Mouse (Mus musculus) liver, embryonic 15.5 days (tissue): ENCODE results near the gene Dera. TPM values are rescaled to one million over a fixed set of nuclear protein-coding genes. Genes with fewer than 3 reads are reported as not detected.

ENCODE experiments used
- ATAC-seq: fragments of 200-750 bp; cut with Nextera tagmentation; 2 replicates; pipeline ENCODE4 v1.8.0; 2017; ENCODE audit warnings: moderate number of reproducible peaks, mild to moderate bottlenecking, moderate library complexity; ENCODE audit not compliant: insufficient read depth
- H3K27ac ChIP-seq: fragments of 300-500 bp; sonication (generic); replicated peaks from 2 replicates; pipeline ENCODE4 v1.5.1; 2015; ENCODE audit warnings: mild to moderate bottlenecking, inconsistent platforms
- H3K27me3 ChIP-seq: fragments of 300-500 bp; sonication (generic); 2 replicates; pipeline ENCODE4 v1.6.1; 2015; ENCODE audit warnings: mild to moderate bottlenecking, inconsistent platforms
- H3K36me3 ChIP-seq: fragments of 300-500 bp; sonication (generic); replicated peaks from 2 replicates; pipeline ENCODE4 v1.6.1; 2015; ENCODE audit warnings: moderate library complexity, mild to moderate bottlenecking, inconsistent platforms
- H3K4me1 ChIP-seq: fragments of 300-500 bp; sonication (generic); replicated peaks from 2 replicates; pipeline ENCODE4 v1.6.1; 2015; ENCODE audit warnings: inconsistent platforms
- H3K4me2 ChIP-seq: fragments of 300-500 bp; sonication (generic); 2 replicates; pipeline ENCODE4 v1.6.1; 2015; ENCODE audit warnings: moderate library complexity, mild to moderate bottlenecking, inconsistent platforms
- H3K4me3 ChIP-seq: fragments of 300-500 bp; sonication (generic); replicated peaks from 2 replicates; pipeline ENCODE4 v1.5.1; 2015; ENCODE audit warnings: mild to moderate bottlenecking, inconsistent platforms
- H3K9ac ChIP-seq: fragments of 300-500 bp; sonication (generic); 2 replicates; pipeline ENCODE4 v1.6.1; 2015; ENCODE audit warnings: moderate library complexity, mild to moderate bottlenecking, inconsistent platforms
- H3K9me3 ChIP-seq: fragments of 300-500 bp; sonication (generic); replicated peaks from 2 replicates; pipeline ENCODE4 v1.6.1; 2016; ENCODE audit warnings: inconsistent platforms
- WGBS: fragments of 180-500 bp; shearing (Covaris S2); methylation state at CpG from one replicate; pipeline ENCODE4 v1.1.7; 2015; ENCODE audit warnings: mixed read lengths; ENCODE audit not compliant: insufficient replicate concordance; 5-methylcytosine and 5-hydroxymethylcytosine counted together
- polyA plus RNA-seq: library from polyadenylated mRNA; unstranded; fragments of >200 nt; fragmentation: Nextera tagmentation; extraction: Ambion mirVana; gene quantifications from 2 replicates; pipeline ENCODE4 v1.2.1, GENCODE M21; 2015

The Dera gene
- polyA plus RNA-seq, 1 experiment from 2014 or later = 39.9 TPM

GRCm38 (mm10) chr6:137857198-137858194 lies 103.2 kb downstream of the Dera start:
- no peak overlapping the region for H3K27ac ChIP-seq
- no peak for ATAC-seq
- H3K9me3 ChIP-seq = no peaks in the 10 kb centered on the region
- H3K4me3 ChIP-seq = no peak overlapping the region
- WGBS = 67% methylated on average over 10 of the region's 10 CpGs
- no peak overlapping the region for H3K4me2 ChIP-seq
- no peaks in the 10 kb centered on the region for H3K36me3 ChIP-seq
- H3K27me3 ChIP-seq = no peaks in the 10 kb centered on the region
- H3K9ac ChIP-seq = no peak overlapping the region
- no peaks in the 10 kb centered on the region for H3K4me1 ChIP-seq

GRCm38 (mm10) chr6:137869903-137870580 lies 115.7 kb downstream of the Dera start:
- Histone ChIP-seq H3K27me3 (no peaks in the 10 kb centered on the region), H3K27ac (no peak overlapping the region), H3K4me1 (no peaks in the 10 kb centered on the region), H3K4me2 (no peak overlapping the region), H3K9ac (no peak overlapping the region), H3K9me3 (no peaks in the 10 kb centered on the region), H3K4me3 (no peak overlapping the region), H3K36me3 (no peaks in the 10 kb centered on the region)
- ATAC-seq = no peak
- 71% methylated on average over 7 of the region's 7 CpGs for WGBS

GRCm38 (mm10) chr6:137870667-137871066 lies 116.3 kb downstream of the Dera start:
- Histone ChIP-seq H3K27ac (no peak overlapping the region), H3K9ac (no peak overlapping the region), H3K27me3 (no peaks in the 10 kb centered on the region), H3K36me3 (no peaks in the 10 kb centered on the region), H3K4me3 (no peak overlapping the region), H3K9me3 (no peaks in the 10 kb centered on the region), H3K4me2 (no peak overlapping the region), H3K4me1 (no peaks in the 10 kb centered on the region)
- ATAC-seq = no peak
- 63% methylated on average over 6 of the region's 6 CpGs for WGBS

- no peaks in the 10 kb centered on the region for H3K4me1 ChIP-seq
- no peak for ATAC-seq
- no peaks in the 10 kb centered on the region for H3K9me3 ChIP-seq
- no peak overlapping the region for H3K4me2 ChIP-seq
- no peaks in the 10 kb centered on the region for H3K36me3 ChIP-seq
- no peak overlapping the region for H3K27ac ChIP-seq
- WGBS = 33% methylated on average over 17 of the region's 17 CpGs
- H3K27me3 ChIP-seq = no peaks in the 10 kb centered on the region
- H3K4me3 ChIP-seq = no peak overlapping the region
- no peak overlapping the region for H3K9ac ChIP-seq
Observed at GRCm38 (mm10) chr6:137872055-137872735, 117.8 kb downstream of the Dera start.

GRCm38 (mm10) chr6:137874471-137875244 lies 120.3 kb downstream of the Dera start:
- H3K4me2 ChIP-seq = no peak overlapping the region
- no peak overlapping the region for H3K9ac ChIP-seq
- no peak for ATAC-seq
- no peaks in the 10 kb centered on the region for H3K9me3 ChIP-seq
- H3K4me1 ChIP-seq = no peaks in the 10 kb centered on the region
- no peak overlapping the region for H3K4me3 ChIP-seq
- WGBS = 68% methylated on average over 8 of the region's 8 CpGs
- no peaks in the 10 kb centered on the region for H3K36me3 ChIP-seq
- H3K27me3 ChIP-seq = no peaks in the 10 kb centered on the region
- no peak overlapping the region for H3K27ac ChIP-seq

- H3K4me1 ChIP-seq = no peaks in the 10 kb centered on the region
- no peaks in the 10 kb centered on the region for H3K9me3 ChIP-seq
- no peak overlapping the region for H3K27ac ChIP-seq
- H3K4me3 ChIP-seq = no peak overlapping the region
- no peak for ATAC-seq
- H3K27me3 ChIP-seq = no peaks in the 10 kb centered on the region
- 63% methylated on average over 6 of the region's 6 CpGs for WGBS
- H3K36me3 ChIP-seq = no peaks in the 10 kb centered on the region
- H3K9ac ChIP-seq = no peak overlapping the region
- H3K4me2 ChIP-seq = no peak overlapping the region
Observed at GRCm38 (mm10) chr6:137885644-137886043, 131.3 kb downstream of the Dera start.

GRCm38 (mm10) chr6:137886210-137886979 lies 132.0 kb downstream of the Dera start:
- Histone ChIP-seq H3K4me1 (no peaks in the 10 kb centered on the region), H3K27ac (no peak overlapping the region), H3K4me2 (no peak overlapping the region), H3K36me3 (no peaks in the 10 kb centered on the region), H3K27me3 (no peaks in the 10 kb centered on the region), H3K9ac (no peak overlapping the region), H3K9me3 (no peaks in the 10 kb centered on the region), H3K4me3 (no peak overlapping the region)
- WGBS = 40% methylated on average over 6 of the region's 6 CpGs
- no peak for ATAC-seq

- Histone ChIP-seq H3K4me1 (no peaks in the 10 kb centered on the region), H3K9ac (no peak overlapping the region), H3K27ac (no peak overlapping the region), H3K27me3 (no peaks in the 10 kb centered on the region), H3K9me3 (no peaks in the 10 kb centered on the region), H3K4me2 (no peak overlapping the region), H3K4me3 (no peak overlapping the region), H3K36me3 (no peaks in the 10 kb centered on the region)
- 75% methylated on average over 6 of the region's 6 CpGs for WGBS
- no peak for ATAC-seq
Observed at GRCm38 (mm10) chr6:137887258-137887657, 132.9 kb downstream of the Dera start.

GRCm38 (mm10) chr6:137897671-137898070 lies 143.3 kb downstream of the Dera start:
- Histone ChIP-seq H3K4me2 (no peak overlapping the region), H3K4me3 (no peak overlapping the region), H3K9me3 (no peaks in the 10 kb centered on the region), H3K4me1 (no peaks in the 10 kb centered on the region), H3K9ac (no peak overlapping the region), H3K27ac (no peak overlapping the region), H3K36me3 (no peaks in the 10 kb centered on the region), H3K27me3 (no peaks in the 10 kb centered on the region)
- no peak for ATAC-seq

GRCm38 (mm10) chr6:137901255-137901654 lies 146.9 kb downstream of the Dera start:
- Histone ChIP-seq H3K27ac (no peak overlapping the region), H3K4me1 (no peaks in the 10 kb centered on the region), H3K36me3 (no peaks in the 10 kb centered on the region), H3K4me3 (no peak overlapping the region), H3K27me3 (no peaks in the 10 kb centered on the region), H3K4me2 (no peak overlapping the region), H3K9me3 (no peaks in the 10 kb centered on the region), H3K9ac (no peak overlapping the region)
- WGBS = 71% methylated on average over 5 of the region's 5 CpGs
- ATAC-seq = no peak
